Mouse (Mus musculus) ovary, postnatal 14 days (tissue): ENCODE measurements around the gene Fanci.

Source experiments
- DNase-seq: peaks from one replicate; pipeline ENCODE4 v3.0.0; 2022; ENCODE audit warnings: low spot score

The Fanci gene

DNA sequence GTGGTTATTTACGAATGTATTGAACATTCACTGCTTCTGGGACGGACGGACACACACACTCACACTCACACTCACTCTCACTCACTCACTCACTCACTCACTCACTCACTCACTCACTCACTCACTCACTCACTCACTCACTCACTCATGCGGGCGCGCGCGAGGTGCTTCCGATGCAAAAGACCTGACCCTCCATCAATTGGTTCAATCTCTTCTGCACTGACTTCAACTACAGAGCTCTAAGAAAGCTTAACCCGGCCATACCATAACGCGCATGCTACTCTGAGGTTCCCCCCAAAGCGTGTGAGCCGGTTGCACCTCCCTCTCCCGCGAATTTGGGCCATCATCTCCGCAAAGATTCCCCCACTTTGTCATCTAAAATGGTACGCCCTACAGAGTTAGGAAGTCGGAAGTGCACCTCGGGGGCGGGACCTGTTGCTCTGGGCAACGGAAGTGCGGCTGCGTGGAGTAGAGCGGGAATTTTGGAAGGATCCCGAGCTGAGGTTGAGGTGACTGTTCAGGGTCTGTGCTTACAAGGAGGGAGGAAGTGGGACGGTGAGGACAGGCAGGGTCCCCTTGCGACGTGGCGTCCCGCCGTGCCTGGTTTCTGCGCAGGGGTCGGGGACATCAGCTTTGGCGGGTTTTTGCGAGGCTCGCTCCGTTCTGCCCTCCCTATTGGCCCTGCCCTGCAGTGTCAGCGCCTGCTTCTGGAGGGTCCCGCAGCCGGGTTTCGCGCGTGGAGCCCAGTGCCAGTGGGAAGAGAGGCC, at the start of gene Fanci:
Fanci (plus strand) TSS at position 47 of the 767 bp plus-strand sequence.
- peak; percentile 95 for DNase-seq

DNA sequence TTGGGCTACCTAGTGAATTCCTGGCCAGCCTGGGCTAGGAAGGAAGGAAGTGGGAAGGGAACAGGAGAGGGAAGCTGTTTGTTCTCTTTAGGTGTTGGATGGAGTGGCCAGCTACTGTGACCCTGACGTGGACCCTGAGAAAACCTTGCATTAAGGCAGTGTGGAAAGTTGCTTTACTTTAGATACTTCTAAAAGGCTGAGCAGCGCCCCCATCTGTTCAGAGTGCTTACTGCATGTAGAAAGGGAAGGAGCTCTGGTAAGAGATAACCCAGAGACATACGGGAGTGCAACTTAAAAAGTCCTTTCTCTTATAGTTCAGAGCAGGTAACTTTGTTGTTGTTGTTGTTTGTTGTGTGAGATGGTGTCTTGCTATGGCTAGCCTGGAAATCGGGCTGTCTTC, 45.8 kb upstream of the Fanci start:
- peak; percentile 46 for DNase-seq

DNA sequence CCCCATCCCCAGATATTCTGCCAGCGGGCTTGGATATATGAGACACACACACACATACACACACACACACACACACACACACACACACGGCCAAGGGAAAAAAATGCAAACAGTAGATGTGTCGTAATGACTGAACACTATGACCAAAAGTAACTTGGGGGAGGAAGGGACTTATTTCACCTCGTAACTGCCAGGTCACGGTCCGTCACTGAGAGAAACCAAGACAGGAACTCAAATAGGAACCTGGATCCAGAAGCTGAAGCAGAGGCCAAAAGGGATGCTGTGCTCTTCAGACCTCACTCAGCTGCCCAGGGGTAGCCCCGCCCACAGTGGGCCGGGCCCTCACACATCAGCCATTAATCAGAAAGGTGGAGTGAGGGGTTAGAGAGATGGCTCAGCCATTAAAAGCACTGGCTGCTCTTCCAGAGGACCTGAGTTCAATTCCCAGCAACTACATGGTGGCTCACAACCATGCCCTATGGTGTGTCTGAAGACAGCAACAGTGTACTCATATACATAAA, 45.1 kb upstream of the Fanci start:
- no peak for DNase-seq

DNA sequence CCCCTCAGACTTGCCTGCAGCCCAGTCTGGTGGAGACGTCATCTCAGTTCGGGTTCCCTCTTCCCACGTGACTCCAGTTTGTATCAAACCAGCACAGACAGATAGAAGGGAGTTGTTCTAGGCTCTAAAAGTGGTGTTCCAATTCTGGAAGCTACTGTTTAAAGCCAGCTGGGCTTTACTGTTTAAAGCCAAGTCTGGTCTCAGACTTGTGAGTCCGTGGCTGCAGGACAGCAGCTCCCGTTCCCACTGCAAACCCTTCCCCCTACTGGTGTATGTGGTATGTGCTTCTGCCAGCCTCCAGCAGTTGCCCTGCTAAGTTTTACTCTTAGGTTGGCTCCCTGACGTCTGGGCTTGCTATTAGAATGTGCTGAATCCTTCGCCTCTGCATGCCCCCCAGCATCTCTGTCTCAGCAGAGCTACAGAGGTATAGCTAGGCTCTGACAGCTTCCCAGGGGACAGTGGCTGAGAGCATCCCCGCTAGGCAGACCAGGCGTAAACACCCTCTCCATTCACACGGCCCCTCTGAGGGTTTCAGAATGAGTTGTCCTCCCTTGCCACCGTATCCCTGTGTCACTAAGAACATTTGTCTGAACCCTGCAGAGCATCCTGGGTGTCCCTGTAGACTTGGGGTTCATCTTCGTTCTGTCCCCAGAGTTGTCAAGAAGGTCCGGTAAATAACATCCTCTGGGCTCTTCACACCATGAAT, 44.5 kb upstream of the Fanci start:
- DNase-seq = no peak

- DNase-seq = no peak
These were observed 42.9 kb upstream of the Fanci start for GRCm38 (mm10) chr7:79348816-79349215.

DNA sequence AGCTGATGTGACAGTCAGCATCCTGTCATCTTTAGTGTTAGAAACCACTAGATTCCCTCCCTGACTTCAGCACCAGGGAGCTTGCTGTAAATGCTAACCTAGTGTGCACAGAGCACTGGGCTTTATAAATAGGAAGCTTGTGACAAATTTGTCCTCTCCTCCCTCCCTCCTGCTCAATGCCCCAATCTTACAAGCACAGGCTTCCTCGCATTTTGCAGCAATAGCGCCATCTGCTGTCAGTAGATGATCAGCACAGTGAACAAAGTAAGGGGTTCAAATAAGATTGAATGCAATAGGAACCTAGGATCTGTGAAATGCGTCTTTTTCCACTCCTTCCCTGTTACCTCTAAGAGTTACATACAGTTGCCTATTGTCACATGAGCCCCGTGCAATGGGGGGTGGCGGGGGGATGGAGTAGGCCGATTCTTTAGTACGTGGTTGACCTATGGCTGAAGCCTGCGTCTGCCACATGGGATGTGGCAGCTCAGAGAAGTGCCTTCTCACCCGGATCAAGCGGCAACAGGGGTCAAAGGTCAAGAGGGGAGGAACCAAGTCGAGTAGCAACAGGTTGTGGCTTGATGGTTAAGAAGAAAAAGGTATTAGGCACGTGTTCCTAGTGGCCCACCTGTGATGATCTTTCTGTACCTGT, 41.9 kb upstream of the Fanci start:
- peak; percentile 65 for DNase-seq

DNA sequence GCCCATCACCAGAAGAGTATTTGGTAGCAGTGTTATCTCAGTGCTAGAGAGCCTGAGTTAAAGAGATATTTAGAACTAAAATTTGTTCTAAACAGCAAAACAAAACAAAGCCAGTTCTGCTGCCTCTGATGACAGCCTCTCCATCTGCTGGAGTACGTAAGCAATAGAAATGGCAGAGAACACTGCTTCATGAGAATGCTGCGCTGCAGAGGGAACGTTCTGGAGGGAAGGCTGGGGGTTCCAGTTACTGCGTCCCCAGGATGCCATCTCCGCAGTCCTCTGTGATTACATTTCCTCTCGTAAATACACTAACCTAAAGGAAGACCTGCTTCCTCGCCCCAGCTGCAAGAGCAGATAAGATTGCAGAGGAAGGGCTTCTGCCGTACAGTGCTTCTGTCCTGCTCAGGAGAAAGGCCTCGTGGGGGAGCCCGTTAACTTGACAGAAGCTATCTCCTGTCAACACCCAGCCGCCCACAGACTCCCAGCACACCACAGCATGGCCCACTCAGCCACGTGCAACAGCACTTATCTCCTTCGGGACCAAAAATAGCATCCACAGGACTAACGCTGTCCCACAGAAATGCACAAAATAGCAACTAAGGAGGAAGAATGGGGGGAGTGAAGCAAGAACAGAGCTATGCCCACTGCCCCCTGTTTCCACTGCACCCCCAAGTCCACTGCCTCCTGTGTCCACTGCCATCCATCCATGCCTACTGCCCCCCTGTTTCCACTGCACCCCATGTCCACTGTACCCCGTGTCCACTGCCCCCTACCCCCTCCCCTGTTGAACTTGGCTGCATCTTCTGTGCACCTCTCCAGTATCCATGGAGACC, 33.2 kb upstream of the Fanci start:
- DNase-seq = no peak

DNA sequence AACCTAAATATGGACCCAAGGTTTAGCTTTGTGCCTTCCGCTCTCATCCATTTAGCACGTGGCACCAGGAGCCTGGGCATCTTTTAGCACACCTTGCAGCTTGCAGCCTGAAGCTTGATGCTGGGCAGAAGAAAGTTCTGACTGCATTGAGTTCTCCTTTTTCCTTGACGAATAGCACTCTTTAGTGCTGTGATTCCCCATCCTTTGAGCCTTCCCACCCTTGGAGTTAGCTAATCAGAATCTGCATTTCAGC, 32.6 kb upstream of the Fanci start:
- no peak for DNase-seq

- no peak for DNase-seq
These were observed 31.7 kb upstream of the Fanci start for GRCm38 (mm10) chr7:79360056-79360455.

DNA sequence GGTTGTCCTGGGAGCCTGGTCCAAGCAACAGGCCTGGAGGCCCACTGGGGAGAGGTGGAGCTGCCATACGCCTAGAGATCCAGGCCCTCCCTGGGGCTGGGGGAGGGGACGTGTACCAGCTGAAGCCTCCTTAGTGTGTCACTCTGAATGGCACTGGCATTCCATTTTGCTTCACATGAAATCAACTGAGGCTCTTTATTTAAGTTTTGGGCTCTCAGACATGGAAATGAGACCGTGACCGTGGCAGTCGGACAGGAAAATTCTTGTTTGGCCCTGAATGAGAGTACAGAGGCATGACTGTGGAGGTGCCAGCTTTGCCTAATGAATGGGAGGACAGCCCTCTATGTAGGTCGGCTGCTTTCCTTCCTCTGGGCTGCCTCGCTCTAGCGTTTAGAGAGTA, 29.5 kb upstream of the Fanci start:
- DNase-seq = no peak

GRCm38 (mm10) chr7:79362830-79363229, 28.9 kb upstream of the Fanci start:
- DNase-seq = no peak

GRCm38 (mm10) chr7:79363370-79364043, 28.2 kb upstream of the Fanci start:
- no peak for DNase-seq

GRCm38 (mm10) chr7:79368664-79369063, 23.1 kb upstream of the Fanci start:
- no peak for DNase-seq

- no peak for DNase-seq
These were observed 22.3 kb upstream of the Fanci start for GRCm38 (mm10) chr7:79369416-79369815.

GRCm38 (mm10) chr7:79371321-79371879, 20.3 kb upstream of the Fanci start:
- peak; percentile 64 for DNase-seq

DNA sequence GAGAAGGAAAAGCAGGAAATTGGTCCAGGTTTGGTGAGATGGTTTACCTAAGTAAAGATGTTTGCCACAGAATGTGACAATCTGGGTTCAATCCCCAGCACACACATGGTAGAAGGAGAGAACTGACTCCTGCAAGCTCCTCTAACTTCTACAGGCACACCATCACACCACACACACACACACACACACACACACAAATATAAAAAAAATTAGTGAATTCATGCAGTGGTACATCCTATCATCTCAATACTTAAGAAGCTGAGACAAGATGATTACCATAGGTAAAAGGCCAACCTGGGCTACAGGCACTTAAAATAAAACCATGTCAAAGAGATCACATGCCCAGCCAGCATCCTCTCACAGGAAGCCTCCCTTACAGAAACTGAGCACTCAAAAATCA, 17.7 kb upstream of the Fanci start:
- DNase-seq = no peak

GRCm38 (mm10) chr7:79375594-79375993, 16.1 kb upstream of the Fanci start:
- no peak for DNase-seq

- DNase-seq = no peak
These were observed 15.0 kb upstream of the Fanci start for GRCm38 (mm10) chr7:79376516-79377275.

DNA sequence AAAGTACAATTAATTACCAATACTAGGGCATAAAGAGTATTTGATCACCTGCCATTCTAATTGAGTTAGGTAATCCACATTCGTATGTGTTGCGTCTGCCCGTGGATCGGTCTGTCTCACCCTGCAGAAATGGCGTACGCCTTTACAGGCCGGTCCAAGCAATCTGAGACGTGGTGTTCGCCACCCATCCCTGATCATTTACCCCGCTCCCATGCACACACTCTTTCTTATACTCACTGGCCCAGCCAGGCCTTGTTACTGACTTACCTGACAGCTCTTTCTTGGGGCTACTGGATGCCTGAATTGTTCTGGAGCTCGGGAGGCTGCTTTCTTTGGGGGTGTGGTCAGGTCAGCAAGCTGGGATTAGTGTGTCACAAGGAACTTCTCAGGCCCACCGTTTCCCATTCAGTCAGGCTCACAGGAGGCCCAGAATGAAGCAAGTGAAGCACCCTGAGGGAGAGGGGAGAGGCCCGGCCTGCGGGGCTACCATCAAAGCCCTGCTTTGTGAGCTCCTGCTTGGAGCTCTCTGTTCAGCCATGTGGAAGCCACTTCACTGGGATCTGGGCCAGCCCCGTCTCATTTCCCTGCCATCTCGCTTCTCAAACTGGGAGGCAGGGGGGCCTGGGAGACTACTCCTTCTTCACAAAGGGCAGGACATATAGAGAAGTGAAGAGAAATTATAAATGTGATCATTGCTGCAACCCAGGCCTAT, 5.2 kb upstream of the Fanci start, which contains the start of gene Rlbp1:
Rlbp1 (minus strand) TSS at position 627 of the 712 bp plus-strand sequence.
- DNase-seq = no peak

- no peak for DNase-seq
These were observed 4.6 kb upstream of the Fanci start for GRCm38 (mm10) chr7:79387140-79387539.
